Mouse (Mus musculus) limb, embryonic 10.5 days (tissue): ENCODE data around the gene Tmem269. TPM values are rescaled to one million over a fixed set of nuclear protein-coding genes. Genes with fewer than 3 reads are reported as not detected.

ENCODE experiments used
- DNase-seq: peaks from one replicate; pipeline ENCODE4 v3.0.0-alpha.2; 2017; ENCODE audit warnings: low spot score
- H3K27ac ChIP-seq: fragments of 300-500 bp; sonication (generic); 2 replicates; pipeline ENCODE4 v1.5.1; 2016; ENCODE audit warnings: mild to moderate bottlenecking
- H3K27me3 ChIP-seq: fragments of 300-500 bp; sonication (generic); 2 replicates; pipeline ENCODE4 v1.6.1; 2016; ENCODE audit warnings: low read depth, mild to moderate bottlenecking; ENCODE audit not compliant: poor library complexity, severe bottlenecking
- H3K36me3 ChIP-seq: fragments of 300-500 bp; sonication (generic); 2 replicates; pipeline ENCODE4 v1.6.1; 2016; ENCODE audit warnings: mild to moderate bottlenecking, moderate library complexity
- H3K4me1 ChIP-seq: fragments of 300-500 bp; sonication (generic); 2 replicates; pipeline ENCODE4 v1.6.1; 2016
- H3K4me3 ChIP-seq: fragments of 300-500 bp; sonication (generic); 2 replicates; pipeline ENCODE4 v1.5.1; 2016; ENCODE audit warnings: mild to moderate bottlenecking, moderate library complexity
- H3K9me3 ChIP-seq: fragments of 300-500 bp; sonication (generic); replicated peaks from 2 replicates; pipeline ENCODE4 v1.6.1; 2016; ENCODE audit warnings: mild to moderate bottlenecking
- WGBS: fragments of 180-500 bp; shearing (Covaris S2); methylation state at CpG from one replicate; pipeline ENCODE4 v1.1.7; 2016; 5-methylcytosine and 5-hydroxymethylcytosine counted together
- polyA plus RNA-seq: library from polyadenylated mRNA; unstranded; fragments of >200 nt; fragmentation: Nextera tagmentation; extraction: Ambion mirVana; gene quantifications from 2 replicates; pipeline ENCODE4 v1.2.1, GENCODE M21; 2016

The Tmem269 gene
- polyA plus RNA-seq, 1 experiment from 2014 or later: not detected

GRCm38 (mm10) chr4:119247462-119248235 lies 29.6 kb upstream of the Tmem269 start:
- WGBS: 33% methylated on average over 13 of the region's 13 CpGs
- no peak overlapping the region for H3K4me3 ChIP-seq
- no peaks in the 10 kb centered on the region for H3K27me3 ChIP-seq
- peak; percentile 65 for DNase-seq
- peaks cover 52% of the 10 kb centered on the region for H3K36me3 ChIP-seq
- peaks cover 9% of the 10 kb centered on the region; the same call in 1 of the 2 replicates for H3K4me1 ChIP-seq
- no peak overlapping the region for H3K27ac ChIP-seq
- H3K9me3 ChIP-seq: no peaks in the 10 kb centered on the region

GRCm38 (mm10) chr4:119246688-119247225 lies 28.7 kb upstream of the Tmem269 start:
- no peak overlapping the region for H3K27ac ChIP-seq
- H3K9me3 ChIP-seq: no peaks in the 10 kb centered on the region
- WGBS: 81% methylated on average over 14 of the region's 14 CpGs
- no peaks in the 10 kb centered on the region for H3K27me3 ChIP-seq
- peaks cover 60% of the 10 kb centered on the region for H3K36me3 ChIP-seq
- H3K4me1 ChIP-seq: peaks cover 9% of the 10 kb centered on the region; the same call in 1 of the 2 replicates
- H3K4me3 ChIP-seq: no peak overlapping the region
- DNase-seq: no peak

- peaks cover 9% of the 10 kb centered on the region; the same call in 1 of the 2 replicates for H3K4me1 ChIP-seq
- no peak overlapping the region for H3K4me3 ChIP-seq
- no peak overlapping the region for H3K27ac ChIP-seq
- DNase-seq: no peak
- no peaks in the 10 kb centered on the region for H3K9me3 ChIP-seq
- WGBS: 92% methylated on average over 9 of the region's 9 CpGs
- no peaks in the 10 kb centered on the region for H3K27me3 ChIP-seq
- H3K36me3 ChIP-seq: peaks cover 68% of the 10 kb centered on the region
Measured at GRCm38 (mm10) chr4:119245961-119246360, 27.9 kb upstream of the Tmem269 start.

GRCm38 (mm10) chr4:119245556-119245955 lies 27.5 kb upstream of the Tmem269 start:
- H3K4me3 ChIP-seq: no peak overlapping the region
- H3K4me1 ChIP-seq: peaks cover 9% of the 10 kb centered on the region; the same call in 1 of the 2 replicates
- 87% methylated on average over 7 of the region's 7 CpGs for WGBS
- H3K36me3 ChIP-seq: peaks cover 70% of the 10 kb centered on the region
- H3K27me3 ChIP-seq: no peaks in the 10 kb centered on the region
- no peak overlapping the region for H3K27ac ChIP-seq
- H3K9me3 ChIP-seq: no peaks in the 10 kb centered on the region
- no peak for DNase-seq

GRCm38 (mm10) chr4:119244468-119245240 lies 26.6 kb upstream of the Tmem269 start:
- Histone ChIP-seq H3K4me1 (peaks cover 9% of the 10 kb centered on the region; the same call in 1 of the 2 replicates), H3K27ac (no peak overlapping the region), H3K4me3 (no peak overlapping the region), H3K9me3 (no peaks in the 10 kb centered on the region), H3K27me3 (no peaks in the 10 kb centered on the region), H3K36me3 (peaks cover 72% of the 10 kb centered on the region)
- WGBS: 80% methylated on average over 22 of the region's 22 CpGs
- no peak for DNase-seq

GRCm38 (mm10) chr4:119242571-119242970 lies 24.6 kb upstream of the Tmem269 start:
- no peaks in the 10 kb centered on the region for H3K9me3 ChIP-seq
- DNase-seq: no peak
- H3K4me1 ChIP-seq: peaks cover 9% of the 10 kb centered on the region; the same call in 1 of the 2 replicates
- H3K27ac ChIP-seq: no peak overlapping the region
- WGBS: 92% methylated on average over 12 of the region's 12 CpGs
- peaks cover 67% of the 10 kb centered on the region for H3K36me3 ChIP-seq
- H3K27me3 ChIP-seq: no peaks in the 10 kb centered on the region
- no peak overlapping the region for H3K4me3 ChIP-seq

GRCm38 (mm10) chr4:119241664-119242063 lies 23.6 kb upstream of the Tmem269 start:
- peaks cover 61% of the 10 kb centered on the region for H3K36me3 ChIP-seq
- H3K27ac ChIP-seq: no peak overlapping the region
- H3K4me1 ChIP-seq: 0 out of 2 replicates have a peak, but pooled peaks cover 4% of the 10 kb centered on the region
- no peaks in the 10 kb centered on the region for H3K9me3 ChIP-seq
- H3K4me3 ChIP-seq: no peak overlapping the region
- no peaks in the 10 kb centered on the region for H3K27me3 ChIP-seq
- no peak for DNase-seq
- whole genome bisulfite sequencing: 93% methylated on average over 14 of the region's 14 CpGs

- Histone ChIP-seq H3K27ac (peak overlapping the region; percentile 81), H3K27me3 (no peaks in the 10 kb centered on the region), H3K4me3 (no peak overlapping the region), H3K36me3 (peaks cover 42% of the 10 kb centered on the region), H3K9me3 (no peaks in the 10 kb centered on the region), H3K4me1 (peaks cover 8% of the 10 kb centered on the region; the same call in 1 of the 2 replicates)
- peak; percentile 52 for DNase-seq
- 43% methylated on average over 12 of the region's 12 CpGs for WGBS
Measured at GRCm38 (mm10) chr4:119239181-119239682, 21.2 kb upstream of the Tmem269 start.

- Histone ChIP-seq H3K27me3 (no peaks in the 10 kb centered on the region), H3K27ac (no peak overlapping the region), H3K4me3 (no peak overlapping the region), H3K4me1 (peaks cover 14% of the 10 kb centered on the region; the same call in 1 of the 2 replicates), H3K9me3 (no peaks in the 10 kb centered on the region), H3K36me3 (peaks cover 36% of the 10 kb centered on the region)
- DNase-seq: no peak
- WGBS: 82% methylated on average over 3 of the region's 3 CpGs
Measured at GRCm38 (mm10) chr4:119238661-119239060, 20.6 kb upstream of the Tmem269 start.

GRCm38 (mm10) chr4:119234348-119234747 lies 16.3 kb upstream of the Tmem269 start:
- Histone ChIP-seq H3K27me3 (no peaks in the 10 kb centered on the region), H3K27ac (no peak overlapping the region), H3K4me1 (peaks cover 28% of the 10 kb centered on the region), H3K4me3 (peak overlapping the region; percentile 91; the same call in 1 of the 2 replicates), H3K9me3 (no peaks in the 10 kb centered on the region), H3K36me3 (peaks cover 17% of the 10 kb centered on the region)
- no peak for DNase-seq
- WGBS: 84% methylated on average over 3 of the region's 3 CpGs

GRCm38 (mm10) chr4:119233256-119233901 lies 15.4 kb upstream of the Tmem269 start:
- no peaks in the 10 kb centered on the region for H3K27me3 ChIP-seq
- H3K27ac ChIP-seq: peak overlapping the region; percentile 87
- H3K9me3 ChIP-seq: no peaks in the 10 kb centered on the region
- DNase-seq: peak; percentile 66
- H3K4me3 ChIP-seq: peak overlapping the region; percentile 91
- under 1% methylated on average over 36 of the region's 36 CpGs for WGBS
- peaks cover 22% of the 10 kb centered on the region for H3K36me3 ChIP-seq
- peaks cover 27% of the 10 kb centered on the region for H3K4me1 ChIP-seq
